Mouse (Mus musculus): ENCODE data around the gene Fcrla. TPM values are rescaled to one million over a fixed set of nuclear protein-coding genes. Genes with fewer than 3 reads are reported as not detected.
A peak's percentile ranks its signal among the peaks of the same experiment; 100 is the strongest.

The Fcrla gene
- polyA plus RNA-seq, 1 experiment from 2014 or later, result 0.56 TPM

- H3K36me3 ChIP-seq (ENCODE audit: inconsistent target), result no peaks in the 10 kb centered on the region
- no peaks in the 10 kb centered on the region for H3K79me2 ChIP-seq (ENCODE audit: inconsistent target)
- no peak within 1 kb of the TSS for H3K27ac ChIP-seq
- WGBS (ENCODE audit: missing documents), result 85% methylated on average over 5 of the region's 5 CpGs
- H3K4me3 ChIP-seq (ENCODE audit: inconsistent target), result no peak within 1 kb of the TSS
Measured at GRCm38 (mm10) chr1:170912891-170913615, 14.3 kb downstream of the Fcrla start, which contains the start of gene Fcrlb. Gene Fcrlb (minus strand): TSS chr1:170912941.

GRCm38 (mm10) chr1:170911907-170912660 is 15.3 kb downstream of the Fcrla start:
- whole genome bisulfite sequencing (ENCODE audit: missing documents), result 73% methylated on average over 11 of the region's 11 CpGs
- no peaks in the 10 kb centered on the region for H3K36me3 ChIP-seq (ENCODE audit: inconsistent target)

GRCm38 (mm10) chr1:170908341-170908740 is 19.0 kb downstream of the Fcrla start:
- 44% methylated on average over 21 of the region's 21 CpGs for WGBS (ENCODE audit: missing documents)
- Histone ChIP-seq H3K79me2 (ENCODE audit: inconsistent target) (no peaks in the 10 kb centered on the region), H3K27ac (no peak overlapping the region), H3K4me3 (ENCODE audit: inconsistent target) (no peak overlapping the region), H3K36me3 (ENCODE audit: inconsistent target) (no peaks in the 10 kb centered on the region)

More at GRCm38 (mm10) chr1:170911907-170912660, 15.3 kb downstream of the Fcrla start:
- Histone ChIP-seq H3K27ac (no peak overlapping the region), H3K4me3 (ENCODE audit: inconsistent target) (no peak overlapping the region), H3K79me2 (ENCODE audit: inconsistent target) (no peaks in the 10 kb centered on the region)

GRCm38 (mm10) chr1:170907456-170908191 is 19.8 kb downstream of the Fcrla start:
- WGBS (ENCODE audit: missing documents), result 16% methylated on average over 68 of the region's 71 CpGs
- no peak overlapping the region for H3K27ac ChIP-seq
- H3K79me2 ChIP-seq (ENCODE audit: inconsistent target), result no peaks in the 10 kb centered on the region
- no peak overlapping the region for H3K4me3 ChIP-seq (ENCODE audit: inconsistent target)
- no peaks in the 10 kb centered on the region for H3K36me3 ChIP-seq (ENCODE audit: inconsistent target)

- H3K4me3 ChIP-seq (ENCODE audit: inconsistent target), result no peak overlapping the region
- WGBS (ENCODE audit: missing documents), result 58% methylated on average over 11 of the region's 11 CpGs
- no peaks in the 10 kb centered on the region for H3K36me3 ChIP-seq (ENCODE audit: inconsistent target)
- no peaks in the 10 kb centered on the region for H3K79me2 ChIP-seq (ENCODE audit: inconsistent target)
- no peak overlapping the region for H3K27ac ChIP-seq
Measured at GRCm38 (mm10) chr1:170907111-170907455, 20.3 kb downstream of the Fcrla start.

GRCm38 (mm10) chr1:170903485-170903884 is 23.9 kb downstream of the Fcrla start:
- Histone ChIP-seq H3K4me3 (ENCODE audit: inconsistent target) (no peak overlapping the region), H3K79me2 (ENCODE audit: inconsistent target) (no peaks in the 10 kb centered on the region), H3K27ac (peak overlapping the region; percentile 66), H3K36me3 (ENCODE audit: inconsistent target) (no peaks in the 10 kb centered on the region)
- 31% methylated on average over 5 of the region's 5 CpGs for whole genome bisulfite sequencing (ENCODE audit: missing documents)

GRCm38 (mm10) chr1:170901536-170902238 is 25.7 kb downstream of the Fcrla start:
- Histone ChIP-seq H3K27ac (peak overlapping the region; percentile 66), H3K36me3 (ENCODE audit: inconsistent target) (no peaks in the 10 kb centered on the region), H3K79me2 (ENCODE audit: inconsistent target) (no peaks in the 10 kb centered on the region), H3K4me3 (ENCODE audit: inconsistent target) (no peak overlapping the region)
- 39% methylated on average over 9 of the region's 10 CpGs for WGBS (ENCODE audit: missing documents)

GRCm38 (mm10) chr1:170900799-170901467 is 26.4 kb downstream of the Fcrla start:
- no peak overlapping the region for H3K4me3 ChIP-seq (ENCODE audit: inconsistent target)
- WGBS (ENCODE audit: missing documents), result 19% methylated on average over 5 of the region's 10 CpGs
- H3K27ac ChIP-seq, result peak overlapping the region; percentile 51

GRCm38 (mm10) chr1:170898413-170899075 is 28.8 kb downstream of the Fcrla start:
- H3K79me2 ChIP-seq (ENCODE audit: inconsistent target), result no peaks in the 10 kb centered on the region
- H3K36me3 ChIP-seq (ENCODE audit: inconsistent target), result no peaks in the 10 kb centered on the region
- H3K4me3 ChIP-seq (ENCODE audit: inconsistent target), result no peak overlapping the region
- H3K27ac ChIP-seq, result peak overlapping the region; percentile 66
- 33% methylated on average over 16 of the region's 16 CpGs for WGBS (ENCODE audit: missing documents)

More at GRCm38 (mm10) chr1:170900799-170901467, 26.4 kb downstream of the Fcrla start:
- H3K79me2 ChIP-seq (ENCODE audit: inconsistent target), result no peaks in the 10 kb centered on the region
- no peaks in the 10 kb centered on the region for H3K36me3 ChIP-seq (ENCODE audit: inconsistent target)

- Histone ChIP-seq H3K27ac (peak overlapping the region; percentile 66), H3K79me2 (ENCODE audit: inconsistent target) (no peaks in the 10 kb centered on the region), H3K4me3 (ENCODE audit: inconsistent target) (no peak overlapping the region), H3K36me3 (ENCODE audit: inconsistent target) (no peaks in the 10 kb centered on the region)
- 21% methylated on average over 5 of the region's 5 CpGs for WGBS (ENCODE audit: missing documents)
Measured at GRCm38 (mm10) chr1:170896651-170897281, 30.6 kb downstream of the Fcrla start.

- WGBS (ENCODE audit: missing documents), result 63% methylated on average over 9 of the region's 9 CpGs
- Histone ChIP-seq H3K27ac (no peak overlapping the region), H3K4me3 (ENCODE audit: inconsistent target) (no peak overlapping the region), H3K36me3 (ENCODE audit: inconsistent target) (no peaks in the 10 kb centered on the region), H3K79me2 (ENCODE audit: inconsistent target) (no peaks in the 10 kb centered on the region)
Measured at GRCm38 (mm10) chr1:170894603-170895602, 32.5 kb downstream of the Fcrla start.

- H3K79me2 ChIP-seq (ENCODE audit: inconsistent target), result no peaks in the 10 kb centered on the region
- H3K36me3 ChIP-seq (ENCODE audit: inconsistent target), result no peaks in the 10 kb centered on the region
- no peak overlapping the region for H3K27ac ChIP-seq
- 100% methylated on average over 1 of the region's 1 CpGs for WGBS (ENCODE audit: missing documents)
- no peak overlapping the region for H3K4me3 ChIP-seq (ENCODE audit: inconsistent target)
Measured at GRCm38 (mm10) chr1:170892279-170892678, 35.1 kb downstream of the Fcrla start.
